Mouse (Mus musculus) CH12.LX (cell line): ENCODE measurements around the gene C3. TPM values are rescaled to one million over a fixed set of nuclear protein-coding genes. Genes with fewer than 3 reads are reported as not detected.

ENCODE experiments used
- DNase-seq: peaks from one replicate; pipeline ENCODE4 v3.0.0-alpha.2; 2013; ENCODE audit errors: extremely low read depth
- H3K27ac ChIP-seq: 2 replicates; pipeline ENCODE4 v1.5.1; 2012; ENCODE audit warnings: low read depth, mild to moderate bottlenecking, control low read depth, moderate library complexity; ENCODE audit not compliant: insufficient read depth
- H3K27me3 ChIP-seq: replicated peaks from 2 replicates; pipeline ENCODE3; 2012; ENCODE audit warnings: inconsistent platforms
- H3K36me3 ChIP-seq, 2 experiments: replicated peaks in 1 of 2; 2 replicates each; pipeline versions ENCODE3 to v1.6.1; 2012; ENCODE audit warnings: inconsistent platforms in 1 of 2, low read length in 1 of 2, mild to moderate bottlenecking in 1 of 2, mixed read lengths in 1 of 2, moderate library complexity in 1 of 2; ENCODE audit not compliant: control insufficient read depth in 1 of 2, insufficient read depth in 1 of 2
- H3K4me1 ChIP-seq, 2 experiments: 2 replicates each; pipeline ENCODE4 v1.6.1; 2012; ENCODE audit warnings: inconsistent platforms in 1 of 2, moderate library complexity in 1 of 2; ENCODE audit not compliant: insufficient read depth in 2 of 2, control insufficient read depth in 1 of 2
- H3K4me2 ChIP-seq: 2 replicates; pipeline ENCODE4 v1.6.1; 2012; ENCODE audit warnings: low read depth, mild to moderate bottlenecking, control low read depth; ENCODE audit not compliant: poor library complexity, insufficient read depth, severe bottlenecking
- H3K4me3 ChIP-seq, 3 experiments: fragments of 150-350 bp in 1 of 3; sonication (generic) in 1 of 3; replicated peaks in 1 of 3; 2 replicates each; pipeline versions ENCODE3 to v1.5.1; 2011 to 2012; ENCODE audit warnings: low read depth in 2 of 3, low read length in 2 of 3, mild to moderate bottlenecking in 2 of 3, moderate library complexity in 2 of 3, control low read depth in 1 of 3, improper control_type of control experiment in 1 of 3, inconsistent platforms in 1 of 3, mixed read lengths in 1 of 3; ENCODE audit not compliant: poor library complexity in 1 of 3
- H3K79me2 ChIP-seq: replicated peaks from 2 replicates; pipeline ENCODE4 v1.6.1; 2012; ENCODE audit warnings: mild to moderate bottlenecking, moderate library complexity; ENCODE audit not compliant: control insufficient read depth, poor library complexity, insufficient read depth, severe bottlenecking; ENCODE audit errors: extremely low read depth
- H3K9ac ChIP-seq: 2 replicates; pipeline ENCODE4 v1.6.1; 2012; ENCODE audit warnings: low read depth, mild to moderate bottlenecking, control low read depth, moderate library complexity; ENCODE audit not compliant: insufficient read depth
- H3K9me3 ChIP-seq: replicated peaks from 2 replicates; pipeline ENCODE3; 2012; ENCODE audit warnings: low read length, inconsistent platforms, mixed read lengths
- BHLHE40 ChIP-seq: IDR thresholded peaks from 2 replicates; pipeline ENCODE4 v1.6.1; 2011; ENCODE audit warnings: mild to moderate bottlenecking, low read depth, low read length, improper control_type of control experiment
- CHD1 ChIP-seq: IDR thresholded peaks from 2 replicates; pipeline ENCODE4 v1.6.1; 2012; ENCODE audit warnings: low read depth, low read length, improper control_type of control experiment, inconsistent platforms
- CHD2 ChIP-seq: IDR thresholded peaks from 2 replicates; pipeline ENCODE4 v1.6.1; 2011; ENCODE audit warnings: low read length, improper control_type of control experiment
- E2F4 ChIP-seq: IDR thresholded peaks from 2 replicates; pipeline ENCODE4 v1.6.1; 2011; ENCODE audit warnings: low read depth, low read length, improper control_type of control experiment; ENCODE audit not compliant: insufficient replicate concordance
- ELF1 ChIP-seq: IDR thresholded peaks from 2 replicates; pipeline ENCODE4 v1.6.1; 2014; ENCODE audit warnings: low read depth, mild to moderate bottlenecking, inconsistent platforms, low read length, improper control_type of control experiment
- EP300 ChIP-seq: IDR thresholded peaks from 2 replicates; pipeline ENCODE4 v1.6.1; 2011; ENCODE audit warnings: low read length, improper control_type of control experiment
- ETS1 ChIP-seq: conservative IDR thresholded peaks from 2 replicates; pipeline ENCODE4 v1.6.1; 2012; ENCODE audit warnings: low read depth, mild to moderate bottlenecking, inconsistent platforms, low read length, improper control_type of control experiment, moderate library complexity
- GABPA ChIP-seq: IDR thresholded peaks from 2 replicates; pipeline ENCODE4 v1.6.1; 2012; ENCODE audit warnings: low read depth, low read length, improper control_type of control experiment, inconsistent platforms; ENCODE audit not compliant: insufficient replicate concordance
- JUN ChIP-seq: IDR thresholded peaks from 2 replicates; pipeline ENCODE4 v1.6.1; 2011; ENCODE audit warnings: low read depth, mild to moderate bottlenecking, low read length, improper control_type of control experiment, moderate library complexity; ENCODE audit not compliant: insufficient read depth
- JUND ChIP-seq: conservative IDR thresholded peaks from 2 replicates; pipeline ENCODE4 v1.6.1; 2011; ENCODE audit warnings: low read depth, low read length, improper control_type of control experiment
- MAFK ChIP-seq: IDR thresholded peaks from 2 replicates; pipeline ENCODE4 v1.6.1; 2011; ENCODE audit warnings: low read length, improper control_type of control experiment; ENCODE audit not compliant: insufficient replicate concordance
- MAX ChIP-seq: IDR thresholded peaks from 2 replicates; pipeline ENCODE4 v1.6.1; 2011; ENCODE audit warnings: low read length, improper control_type of control experiment
- MAZ ChIP-seq: IDR thresholded peaks from 2 replicates; pipeline ENCODE4 v1.6.1; 2012; ENCODE audit warnings: low read depth, mild to moderate bottlenecking, inconsistent platforms, low read length, improper control_type of control experiment, moderate library complexity
- MEF2A ChIP-seq: IDR thresholded peaks from 2 replicates; pipeline ENCODE4 v1.6.1; 2014; ENCODE audit warnings: low read depth, mild to moderate bottlenecking, inconsistent platforms, low read length, improper control_type of control experiment, borderline replicate concordance
- MXI1 ChIP-seq: IDR thresholded peaks from 2 replicates; pipeline ENCODE4 v1.6.1; 2011; ENCODE audit warnings: mild to moderate bottlenecking, low read depth, low read length, improper control_type of control experiment
- MYC ChIP-seq: IDR thresholded peaks from 2 replicates; pipeline ENCODE4 v1.6.1; 2011; ENCODE audit warnings: low read depth, mild to moderate bottlenecking, improper control_type of control experiment, low read length
- NELFE ChIP-seq: IDR thresholded peaks from 2 replicates; pipeline ENCODE4 v1.6.1; 2011; ENCODE audit warnings: low read depth, low read length, improper control_type of control experiment
- NRF1 ChIP-seq: IDR thresholded peaks from 2 replicates; pipeline ENCODE4 v1.6.1; 2014; ENCODE audit warnings: low read depth, mild to moderate bottlenecking, inconsistent platforms, low read length, improper control_type of control experiment, moderate library complexity
- PAX5 ChIP-seq: IDR thresholded peaks from 2 replicates; pipeline ENCODE4 v1.6.1; 2012; ENCODE audit warnings: low read length, inconsistent platforms, mixed read lengths
- POLR2AphosphoS2 ChIP-seq: IDR thresholded peaks from 2 replicates; pipeline ENCODE4 v1.6.1; 2011; ENCODE audit warnings: low read depth, low read length, improper control_type of control experiment
- RAD21 ChIP-seq: IDR thresholded peaks from 2 replicates; pipeline ENCODE4 v1.6.1; 2011; ENCODE audit warnings: low read depth, mild to moderate bottlenecking, low read length, improper control_type of control experiment, moderate library complexity
- SMC3 ChIP-seq: IDR thresholded peaks from 2 replicates; pipeline ENCODE4 v1.6.1; 2011; ENCODE audit warnings: low read depth, low read length, improper control_type of control experiment
- TBP ChIP-seq: conservative IDR thresholded peaks from 2 replicates; pipeline ENCODE4 v1.6.1; 2011; ENCODE audit warnings: low read depth, low read length, improper control_type of control experiment
- TCF12 ChIP-seq: IDR thresholded peaks from 2 replicates; pipeline ENCODE4 v1.6.1; 2014; ENCODE audit warnings: low read depth, mild to moderate bottlenecking, inconsistent platforms, low read length, improper control_type of control experiment
- UBTF ChIP-seq: IDR thresholded peaks from 2 replicates; pipeline ENCODE4 v1.6.1; 2012; ENCODE audit warnings: low read depth, mild to moderate bottlenecking, inconsistent platforms, low read length, improper control_type of control experiment, moderate library complexity
- USF1 ChIP-seq: IDR thresholded peaks from 2 replicates; pipeline ENCODE4 v1.6.1; 2014; ENCODE audit warnings: low read depth, mild to moderate bottlenecking, inconsistent platforms, low read length, improper control_type of control experiment
- USF2 ChIP-seq: conservative IDR thresholded peaks from 2 replicates; pipeline ENCODE4 v1.6.1; 2011; ENCODE audit warnings: low read depth, low read length, improper control_type of control experiment
- ZMIZ1 ChIP-seq: IDR thresholded peaks from 2 replicates; pipeline ENCODE4 v1.6.1; 2012; ENCODE audit warnings: low read depth, mild to moderate bottlenecking, inconsistent platforms, low read length, improper control_type of control experiment
- ZNF384 ChIP-seq: IDR thresholded peaks from 2 replicates; pipeline ENCODE4 v1.6.1; 2012; ENCODE audit warnings: low read depth, low read length, improper control_type of control experiment, inconsistent platforms
- dilution Hi-C: fragments of 300-500 bp; cut with MboI; formaldehyde crosslinking; loops from 2 replicates; pipeline ENCODE4 v1.14.3; 2020; ENCODE audit warnings: low sequenced_read_pairs; ENCODE audit not compliant: extremely low pct_unique_long_range_greater_than_20kb, extremely low pct_ligation_motif_present
- in situ Hi-C: fragments of 300-500 bp; cut with MboI; formaldehyde crosslinking; loops from 3 replicates; pipeline ENCODE4 v1.14.3; 2019; ENCODE audit warnings: low sequenced_read_pairs, low pct_ligation_motif_present, low pct_unique_long_range_greater_than_20kb, mixed read lengths
- polyA plus RNA-seq: library from polyadenylated mRNA; unstranded; fragments of >175 nt; gene quantifications from 2 replicates; pipeline ENCODE4 v1.2.1, GENCODE M21; 2012; ENCODE audit warnings: low read depth; ENCODE audit not compliant: insufficient read length
- total RNA-seq, 2 experiments: library from RNA; depleted of rRNA; stranded (reverse); fragments of 300-350 nt in 1 of 2; fragments of >200 nt in 1 of 2; gene quantifications; 2 replicates each; pipeline ENCODE4 v1.2.3; 2012 to 2014

C3 gene
- total and polyA plus RNA-seq, 3 experiments, result 1.2 to 5.4 (median 3.9) TPM

- peaks cover 15 to 22% of the 10 kb centered on the region in 2 experiments for H3K36me3 ChIP-seq
- no peaks in the 10 kb centered on the region for H3K9me3 ChIP-seq
- H3K4me1 ChIP-seq, result peaks cover 3 to 13% of the 10 kb centered on the region in 2 experiments; a peak in 3 of 4 replicates
- no peak for TF ChIP-seq RAD21
- TF ChIP-seq GABPA, result no peak
- no peak for TF ChIP-seq USF2
- no peak for TF ChIP-seq NELFE
- TF ChIP-seq E2F4, result no peak
- no peak for TF ChIP-seq ZMIZ1
- TF ChIP-seq NRF1, result no peak
- no peak for TF ChIP-seq TBP
- TF ChIP-seq CHD2, result no peak
- TF ChIP-seq MYC, result no peak
- no peak for TF ChIP-seq TCF12
- TF ChIP-seq CHD1, result no peak
- no peak for TF ChIP-seq MXI1
- TF ChIP-seq ZNF384, result no peak
- TF ChIP-seq JUND, result no peak
- TF ChIP-seq ETS1, result no peak
- TF ChIP-seq BHLHE40, result no peak
- TF ChIP-seq, all 38 proteins: peak for 0
- Histone ChIP-seq H3K4me2 (no peak overlapping the region), H3K79me2 (no peaks in the 10 kb centered on the region), H3K9ac (no peak overlapping the region), H3K27ac (no peak overlapping the region), H3K4me3 (no peak overlapping the region), H3K27me3 (no peaks in the 10 kb centered on the region)
- DNase-seq, result no peak
- dilution Hi-C loops (no loop called here), in situ Hi-C loops (no loop called here)
Observed at GRCm38 (mm10) chr17:57230728-57231125, 2.8 kb upstream of the C3 start.

- Histone ChIP-seq H3K4me3 (no peak overlapping the region), H3K27me3 (no peaks in the 10 kb centered on the region), H3K9me3 (no peaks in the 10 kb centered on the region), H3K79me2 (no peaks in the 10 kb centered on the region), H3K4me2 (no peak overlapping the region), H3K4me1 (peaks cover 3 to 13% of the 10 kb centered on the region in 2 experiments; a peak in 3 of 4 replicates), H3K27ac (no peak overlapping the region), H3K9ac (no peak overlapping the region), H3K36me3 (peaks cover 10 to 16% of the 10 kb centered on the region in 2 experiments)
- DNase-seq, result no peak
- dilution Hi-C loops, result no loop called here
- in situ Hi-C loops, result no loop called here
- no peak for TF ChIP-seq JUN
- TF ChIP-seq USF1, result no peak
- TF ChIP-seq EP300, result no peak
- no peak for TF ChIP-seq ELF1
- TF ChIP-seq MAX, result no peak
- TF ChIP-seq USF2, result no peak
- TF ChIP-seq POLR2AphosphoS2, result no peak
- no peak for TF ChIP-seq SMC3
- TF ChIP-seq UBTF, result no peak
- TF ChIP-seq MEF2A, result no peak
- TF ChIP-seq PAX5, result no peak
- no peak for TF ChIP-seq ZNF384
- no peak for TF ChIP-seq TBP
- no peak for TF ChIP-seq E2F4
- no peak for TF ChIP-seq MAFK
- no peak for TF ChIP-seq BHLHE40
- TF ChIP-seq MAZ, result no peak
Observed at GRCm38 (mm10) chr17:57229851-57230727, 2.2 kb upstream of the C3 start.
